Mouse (Mus musculus): ENCODE measurements around the gene Slc39a11. TPM values are rescaled to one million over a fixed set of nuclear protein-coding genes. Genes with fewer than 3 reads are reported as not detected.

Slc39a11 gene
- 33.9 and 35.3 TPM in 2 replicates for polyA plus RNA-seq (2015; fragmentation: Nextera tagmentation; extraction: Ambion mirVana)

GRCm38 (mm10) chr11:113649353-113650210 lies at the start of gene Slc39a11:
Gene Slc39a11 (minus strand): TSS chr11:113650079.
- WGBS: under 1% methylated on average over 72 of the region's 91 CpGs
- Histone ChIP-seq H3K9me3 (no peaks in the 10 kb centered on the region), H3K9ac (peak within 1 kb of the TSS; percentile 93), H3K4me2 (peak within 1 kb of the TSS; percentile 73), H3K27ac (peak within 1 kb of the TSS; percentile 93), H3K4me1 (peaks cover 28% of the 10 kb centered on the region), H3K27me3 (replicated peaks) (no peaks in the 10 kb centered on the region), H3K4me3 (peak within 1 kb of the TSS; percentile 88), H3K36me3 (replicated peaks) (peaks cover 5% of the 10 kb centered on the region; the same call in 1 of the 2 replicates)
- ATAC-seq (replicated peaks): peak; percentile 85

GRCm38 (mm10) chr11:113699643-113700042 lies 49.8 kb upstream of the Slc39a11 start:
- ATAC-seq (replicated peaks): no peak
- Histone ChIP-seq H3K27ac (no peak overlapping the region), H3K9ac (no peak overlapping the region), H3K4me1 (0 out of 2 replicates have a peak, but pooled peaks cover 2% of the 10 kb centered on the region), H3K4me2 (no peak overlapping the region), H3K4me3 (no peak overlapping the region), H3K9me3 (no peaks in the 10 kb centered on the region), H3K27me3 (replicated peaks) (no peaks in the 10 kb centered on the region), H3K36me3 (replicated peaks) (peaks cover 17% of the 10 kb centered on the region)
- WGBS: 86% methylated on average over 7 of the region's 7 CpGs

- 69% methylated on average over 12 of the region's 12 CpGs for WGBS
- no peak for ATAC-seq (replicated peaks)
- Histone ChIP-seq H3K27ac (no peak overlapping the region), H3K36me3 (replicated peaks) (peaks cover 29% of the 10 kb centered on the region), H3K4me1 (no peaks in the 10 kb centered on the region), H3K9ac (no peak overlapping the region), H3K9me3 (no peaks in the 10 kb centered on the region), H3K4me3 (no peak overlapping the region), H3K4me2 (no peak overlapping the region), H3K27me3 (replicated peaks) (no peaks in the 10 kb centered on the region)
Measured at GRCm38 (mm10) chr11:113698013-113698545, 48.2 kb upstream of the Slc39a11 start.

GRCm38 (mm10) chr11:113697571-113697970 lies 47.7 kb upstream of the Slc39a11 start:
- Histone ChIP-seq H3K36me3 (replicated peaks) (peaks cover 34% of the 10 kb centered on the region), H3K9me3 (no peaks in the 10 kb centered on the region), H3K4me1 (no peaks in the 10 kb centered on the region), H3K4me2 (no peak overlapping the region), H3K9ac (no peak overlapping the region), H3K27me3 (replicated peaks) (no peaks in the 10 kb centered on the region), H3K27ac (no peak overlapping the region), H3K4me3 (no peak overlapping the region)
- WGBS: 24% methylated on average over 5 of the region's 5 CpGs
- ATAC-seq (replicated peaks): no peak

- no peak overlapping the region for H3K27ac ChIP-seq
- H3K36me3 ChIP-seq (replicated peaks): peaks cover 60% of the 10 kb centered on the region
- no peak overlapping the region for H3K9ac ChIP-seq
- WGBS: 76% methylated on average over 3 of the region's 3 CpGs
- H3K4me2 ChIP-seq: no peak overlapping the region
- H3K9me3 ChIP-seq: no peaks in the 10 kb centered on the region
- no peak for ATAC-seq (replicated peaks)
- no peaks in the 10 kb centered on the region for H3K27me3 ChIP-seq (replicated peaks)
- H3K4me1 ChIP-seq: peaks cover 3% of the 10 kb centered on the region
- H3K4me3 ChIP-seq: no peak overlapping the region
Measured at GRCm38 (mm10) chr11:113691851-113692250, 42.0 kb upstream of the Slc39a11 start.

- no peaks in the 10 kb centered on the region for H3K9me3 ChIP-seq
- no peaks in the 10 kb centered on the region for H3K27me3 ChIP-seq (replicated peaks)
- H3K4me2 ChIP-seq: no peak overlapping the region
- no peak overlapping the region for H3K27ac ChIP-seq
- no peak overlapping the region for H3K4me3 ChIP-seq
- no peak overlapping the region for H3K9ac ChIP-seq
- no peak for ATAC-seq (replicated peaks)
- 87% methylated on average over 5 of the region's 5 CpGs for WGBS
- H3K36me3 ChIP-seq (replicated peaks): peaks cover 57% of the 10 kb centered on the region
- peaks cover 9% of the 10 kb centered on the region for H3K4me1 ChIP-seq
Measured at GRCm38 (mm10) chr11:113691318-113691717, 41.4 kb upstream of the Slc39a11 start.

- Histone ChIP-seq H3K9ac (no peak overlapping the region), H3K4me1 (peaks cover 15% of the 10 kb centered on the region), H3K9me3 (no peaks in the 10 kb centered on the region), H3K4me2 (no peak overlapping the region), H3K36me3 (replicated peaks) (peaks cover 52% of the 10 kb centered on the region), H3K27ac (no peak overlapping the region), H3K4me3 (no peak overlapping the region), H3K27me3 (replicated peaks) (no peaks in the 10 kb centered on the region)
- 92% methylated on average over 12 of the region's 12 CpGs for WGBS
- ATAC-seq (replicated peaks): no peak
Measured at GRCm38 (mm10) chr11:113690506-113690905, 40.6 kb upstream of the Slc39a11 start.

- no peaks in the 10 kb centered on the region for H3K9me3 ChIP-seq
- ATAC-seq (replicated peaks): no peak
- H3K4me1 ChIP-seq: peaks cover 35% of the 10 kb centered on the region
- peaks cover 21% of the 10 kb centered on the region for H3K36me3 ChIP-seq (replicated peaks)
- no peaks in the 10 kb centered on the region for H3K27me3 ChIP-seq (replicated peaks)
- WGBS: 38% methylated on average over 2 of the region's 2 CpGs
- H3K9ac ChIP-seq: no peak overlapping the region
- no peak overlapping the region for H3K27ac ChIP-seq
- no peak overlapping the region for H3K4me2 ChIP-seq
- H3K4me3 ChIP-seq: no peak overlapping the region
Measured at GRCm38 (mm10) chr11:113687031-113687430, 37.2 kb upstream of the Slc39a11 start.

- Histone ChIP-seq H3K27me3 (replicated peaks) (no peaks in the 10 kb centered on the region), H3K9me3 (no peaks in the 10 kb centered on the region), H3K4me3 (peak overlapping the region; percentile 80), H3K27ac (peak overlapping the region; percentile 88), H3K4me2 (peak overlapping the region; percentile 86), H3K9ac (peak overlapping the region; percentile 74), H3K36me3 (replicated peaks) (peaks cover 18% of the 10 kb centered on the region), H3K4me1 (peaks cover 47% of the 10 kb centered on the region)
- WGBS: 42% methylated on average over 25 of the region's 25 CpGs
- ATAC-seq (replicated peaks): peak; percentile 0; the same call in 1 of the 2 replicates
Measured at GRCm38 (mm10) chr11:113684707-113685426, 35.0 kb upstream of the Slc39a11 start.

GRCm38 (mm10) chr11:113683957-113684706 lies 34.3 kb upstream of the Slc39a11 start, which contains the start of the genes Fam104a and D11Wsu47e:
Gene Fam104a (minus strand): TSS chr11:113684155.
Gene D11Wsu47e (plus strand): TSS chr11:113684412.
- H3K27me3 ChIP-seq (replicated peaks): no peaks in the 10 kb centered on the region
- WGBS: under 1% methylated on average over 69 of the region's 73 CpGs
- H3K9me3 ChIP-seq: no peaks in the 10 kb centered on the region
- peak within 1 kb of the TSS; percentile 88 for H3K27ac ChIP-seq
- peaks cover 11% of the 10 kb centered on the region for H3K36me3 ChIP-seq (replicated peaks)
- ATAC-seq (replicated peaks): peak; percentile 95
- H3K4me2 ChIP-seq: peak within 1 kb of the TSS; percentile 86
- H3K4me1 ChIP-seq: peaks cover 47% of the 10 kb centered on the region
- peak within 1 kb of the TSS; percentile 80 for H3K4me3 ChIP-seq
- H3K9ac ChIP-seq: peak within 1 kb of the TSS; percentile 77

GRCm38 (mm10) chr11:113683627-113683956 lies 33.7 kb upstream of the Slc39a11 start:
- no peak for ATAC-seq (replicated peaks)
- peak overlapping the region; percentile 77 for H3K9ac ChIP-seq
- peaks cover 5% of the 10 kb centered on the region; the same call in 1 of the 2 replicates for H3K36me3 ChIP-seq (replicated peaks)
- peak overlapping the region; percentile 80 for H3K4me3 ChIP-seq
- peak overlapping the region; percentile 88 for H3K27ac ChIP-seq
- WGBS: under 1% methylated on average over 24 of the region's 38 CpGs
- no peaks in the 10 kb centered on the region for H3K9me3 ChIP-seq
- peak overlapping the region; percentile 86 for H3K4me2 ChIP-seq
- H3K27me3 ChIP-seq (replicated peaks): no peaks in the 10 kb centered on the region
- peaks cover 48% of the 10 kb centered on the region for H3K4me1 ChIP-seq
